Mouse (Mus musculus): ENCODE measurements at regions not wholly inside any gene's neighbourhood (a gene's known extent, or its start where the extent isn't known, plus 50 kb on each side); places are given as distances from the start of the nearest gene placed in this dataset.

DNA sequence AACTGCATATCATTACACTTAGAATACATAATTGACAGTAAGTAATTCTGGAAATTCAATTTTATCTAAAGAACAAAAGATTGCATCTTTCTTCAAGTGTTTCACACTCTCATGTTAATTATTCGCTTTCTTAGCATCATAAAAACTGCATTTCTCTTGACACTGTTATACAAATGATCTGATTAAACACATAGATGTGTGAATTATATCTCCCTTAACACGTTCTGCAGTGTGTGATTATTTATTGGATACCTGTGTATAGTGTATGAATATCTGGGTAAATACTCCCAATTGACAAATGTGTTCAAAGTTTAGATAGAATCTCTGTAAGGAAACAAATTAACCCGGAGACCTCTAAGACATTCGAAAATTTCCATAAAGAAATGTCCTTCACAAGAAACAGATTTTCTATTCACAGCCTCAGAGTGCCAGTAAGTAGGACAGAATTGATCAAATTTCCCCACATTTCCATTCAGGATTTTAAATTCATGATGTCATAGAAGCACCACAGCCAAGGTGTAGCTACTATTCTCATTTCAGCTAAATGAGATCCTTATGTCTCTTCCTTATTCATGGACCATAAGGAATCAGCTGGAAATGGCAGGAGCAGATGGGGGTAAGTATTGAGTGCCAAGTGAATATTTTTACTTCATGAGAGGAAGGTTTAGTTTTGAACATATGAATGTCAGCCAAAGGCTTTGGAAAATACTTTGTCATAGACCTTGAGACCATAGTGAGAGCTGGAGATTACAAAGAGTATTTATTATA is 2231.6 kb downstream of the Pcdh9 start:
- DNase-seq: peak; percentile 12

GRCm38 (mm10) chr14:91656011-91656410 is 2234.5 kb downstream of the Pcdh9 start:
- DNase-seq: no peak

DNA sequence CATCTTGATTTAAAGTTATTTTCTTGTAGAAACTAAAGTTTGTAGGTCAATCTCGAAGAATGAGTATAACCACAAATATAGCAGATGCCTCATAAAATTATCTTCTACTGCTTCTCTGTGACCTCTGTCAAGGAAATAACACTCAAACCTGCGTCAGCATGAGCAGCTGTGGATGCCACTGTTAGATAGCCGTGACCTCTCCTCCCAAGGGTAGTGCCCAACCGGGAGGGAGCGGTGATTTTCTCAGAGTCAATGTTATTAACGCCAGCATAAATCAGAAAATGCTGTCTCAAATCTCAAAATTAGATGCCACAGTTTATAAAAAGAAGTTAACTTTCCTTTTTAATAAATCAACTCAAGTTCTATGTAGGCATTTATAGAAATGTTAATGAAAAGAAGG is 2259.5 kb downstream of the Pcdh9 start:
- DNase-seq: no peak

- no peak for DNase-seq
These were observed 2276.1 kb downstream of the Pcdh9 start for GRCm38 (mm10) chr14:91614391-91614790.

GRCm38 (mm10) chr14:91604570-91604969 is 2285.9 kb downstream of the Pcdh9 start:
- no peak for DNase-seq

- DNase-seq: no peak
These were observed 2308.0 kb downstream of the Pcdh9 start for GRCm38 (mm10) chr14:91582462-91582861.

GRCm38 (mm10) chr14:91581684-91582424 is 2308.6 kb downstream of the Pcdh9 start:
- DNase-seq: no peak

DNA sequence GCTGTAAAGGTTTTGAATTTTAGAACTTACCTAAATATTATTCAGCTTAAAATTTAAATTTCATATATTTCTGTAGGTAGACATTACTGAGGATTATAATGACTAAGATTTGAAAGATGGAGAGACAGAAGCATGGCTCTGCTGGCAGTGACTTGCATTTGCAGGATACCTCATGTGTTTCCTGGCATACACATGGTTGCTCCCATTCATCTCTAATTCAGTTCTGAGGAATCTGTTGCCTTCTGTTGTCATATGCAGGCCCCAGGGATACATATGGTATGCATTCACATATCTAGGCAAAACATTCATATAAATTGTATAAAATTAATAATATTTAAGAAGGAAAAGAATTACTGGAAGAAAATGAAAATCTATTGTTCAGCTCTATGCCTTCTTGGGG is 2321.4 kb downstream of the Pcdh9 start:
- DNase-seq: no peak

GRCm38 (mm10) chr14:91539181-91539580 is 2351.3 kb downstream of the Pcdh9 start:
- DNase-seq: no peak

DNA sequence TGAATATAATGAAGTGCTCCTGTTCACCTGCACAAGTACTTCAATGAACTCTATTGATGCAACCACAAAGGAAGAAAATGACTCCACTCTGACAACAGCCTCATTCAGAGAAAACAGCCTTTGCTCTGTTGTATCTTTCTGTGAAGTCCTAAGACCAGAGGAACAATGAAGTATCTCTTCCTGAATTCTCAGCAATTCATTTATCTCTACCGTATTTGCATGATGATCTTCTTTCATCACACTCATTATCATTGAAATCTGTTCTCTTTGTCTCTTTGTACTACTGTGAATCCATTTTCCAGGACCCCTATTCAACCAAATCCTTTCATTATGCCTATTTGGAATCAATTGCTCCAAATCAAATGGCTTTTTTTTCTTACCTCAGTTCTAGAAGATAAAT is 2355.5 kb downstream of the Pcdh9 start:
- DNase-seq: no peak

GRCm38 (mm10) chr14:91498449-91498848 is 2392.0 kb downstream of the Pcdh9 start:
- peak; percentile 57 for DNase-seq

DNA sequence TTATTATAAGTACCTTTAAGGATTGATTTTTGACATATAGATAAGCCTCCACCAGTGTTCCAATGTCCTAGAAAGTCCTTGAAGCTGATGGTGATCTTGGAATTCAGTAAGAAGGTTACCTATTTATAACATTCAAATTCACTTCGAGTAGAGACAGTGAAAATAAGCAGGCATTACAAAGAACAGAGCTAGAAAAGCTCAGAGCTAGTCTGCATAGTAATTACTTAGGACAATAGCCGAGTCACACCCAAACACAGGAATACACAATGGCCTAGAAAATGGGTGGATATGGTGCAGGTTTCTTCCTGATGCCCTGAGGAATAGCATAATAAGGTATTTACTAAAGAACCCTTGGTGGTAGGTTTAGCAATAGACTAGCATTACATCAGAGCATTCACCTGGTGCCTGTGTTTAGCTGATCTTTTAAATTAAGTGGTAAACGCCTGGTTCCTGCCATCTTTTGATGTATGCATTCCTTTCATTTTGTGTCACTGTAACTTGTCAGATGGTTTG is 2412.1 kb downstream of the Pcdh9 start:
- DNase-seq: no peak

GRCm38 (mm10) chr14:91463910-91464309 is 2426.6 kb downstream of the Pcdh9 start:
- no peak for DNase-seq

DNA sequence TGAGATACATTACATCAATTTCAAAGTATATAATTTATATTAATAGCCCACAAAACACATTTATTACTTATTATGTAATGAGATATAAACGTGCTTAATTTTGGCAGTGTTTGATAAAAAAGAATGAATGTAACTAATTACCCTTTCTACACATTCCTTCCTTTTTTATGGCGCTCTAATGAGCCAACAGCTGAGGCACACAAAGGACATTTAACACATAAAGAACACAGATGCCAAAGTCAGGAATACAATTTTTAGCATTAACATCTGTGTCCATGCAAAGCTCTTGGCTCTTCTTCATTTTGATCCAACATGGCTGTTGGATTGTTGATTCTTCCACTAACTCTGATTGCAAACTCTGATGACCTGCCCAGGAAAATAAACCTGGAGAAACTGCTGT is 2427.8 kb downstream of the Pcdh9 start:
- DNase-seq: no peak

- DNase-seq: no peak
These were observed 2431.7 kb downstream of the Pcdh9 start for GRCm38 (mm10) chr14:91458756-91459155.
